Mouse (Mus musculus) cerebellum, adult 8-10 months (tissue): ENCODE measurements around the gene Wasf2.
"Not testable (repeated sequence)": the region's sequence is repeated elsewhere in the genome, so short reads cannot be mapped to it uniquely, and the experiment has no call there.

ENCODE experiments used
- DNase-seq: peaks from one replicate; pipeline ENCODE4 v3.0.0; 2022

The Wasf2 gene

GRCm38 (mm10) chr4:133129931-133130889, at the start of gene Wasf2:
Gene Wasf2 (plus strand): TSS chr4:133130505.
- peak; percentile 88 for DNase-seq

- DNase-seq, result no peak
These were observed 49.4 kb upstream of the Wasf2 start for GRCm38 (mm10) chr4:133080862-133081261.

DNA sequence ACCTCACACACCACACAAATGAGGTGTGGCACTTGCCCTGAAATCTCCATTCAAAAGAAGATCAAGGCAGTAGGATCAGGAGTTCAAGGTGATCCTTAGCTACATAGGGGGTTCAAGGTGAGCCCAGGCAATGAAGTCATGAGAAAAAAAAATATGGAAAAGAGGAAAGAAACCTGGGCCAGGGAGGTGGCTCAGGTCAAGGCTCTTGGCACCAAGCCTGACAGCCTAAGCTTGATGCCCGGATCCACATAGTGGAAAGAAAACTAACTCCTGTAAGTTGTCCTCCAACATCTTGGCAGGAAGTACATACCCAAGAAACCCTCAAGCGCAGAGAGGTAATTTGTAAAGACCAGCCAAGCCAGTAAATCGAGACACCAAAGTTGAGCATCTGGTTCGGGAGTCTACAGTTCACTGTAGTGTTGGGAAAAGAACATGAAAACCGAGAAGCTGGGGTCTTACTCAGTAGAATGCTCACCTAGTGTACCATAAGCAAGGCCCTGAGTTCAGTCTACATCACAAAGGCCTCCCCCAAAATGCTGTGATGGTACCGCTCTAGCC, 48.0 kb upstream of the Wasf2 start:
- DNase-seq, result no peak

DNA sequence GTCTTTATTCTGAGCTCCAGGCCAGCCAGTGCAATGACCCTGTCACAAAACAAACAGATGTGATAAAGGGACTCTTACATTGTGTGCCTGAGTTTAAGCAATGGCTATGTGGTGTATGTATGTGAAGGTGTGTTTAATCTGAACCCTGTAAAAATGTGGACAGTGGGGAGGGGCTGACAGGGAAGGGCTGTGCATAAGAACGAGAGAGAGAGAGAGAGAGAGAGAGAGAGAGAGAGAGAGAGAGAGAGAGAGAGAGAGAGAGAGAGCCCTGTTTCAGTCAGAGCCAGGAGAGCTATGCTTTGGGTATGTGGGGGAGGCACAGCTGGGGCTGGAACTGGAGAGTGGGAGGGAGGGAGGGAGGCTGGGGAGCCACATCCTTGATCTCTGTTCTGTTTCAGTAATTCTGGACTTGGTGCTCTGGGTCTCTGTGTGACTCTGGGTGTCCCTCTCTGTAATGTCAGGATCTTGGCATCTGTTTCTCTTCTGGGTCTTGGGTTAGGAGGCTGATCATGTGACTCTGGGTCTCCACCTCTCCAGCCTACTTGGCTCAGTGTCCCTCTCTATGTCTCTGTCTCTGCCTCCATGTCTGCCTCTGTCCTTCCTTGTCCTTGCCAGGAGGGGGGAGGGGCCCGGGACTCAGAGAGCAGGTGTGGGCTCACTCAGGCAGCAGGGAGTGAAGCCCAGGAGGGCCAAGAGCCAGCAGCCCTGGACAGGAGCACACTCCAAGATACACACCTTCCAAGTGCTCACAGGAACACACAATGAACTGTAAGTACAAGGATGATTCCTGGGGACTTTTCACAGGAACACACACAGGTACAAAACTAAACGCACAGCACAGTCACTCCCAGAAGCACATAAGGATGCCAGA, 46.1 kb upstream of the Wasf2 start:
- DNase-seq, result peak; percentile 71

DNA sequence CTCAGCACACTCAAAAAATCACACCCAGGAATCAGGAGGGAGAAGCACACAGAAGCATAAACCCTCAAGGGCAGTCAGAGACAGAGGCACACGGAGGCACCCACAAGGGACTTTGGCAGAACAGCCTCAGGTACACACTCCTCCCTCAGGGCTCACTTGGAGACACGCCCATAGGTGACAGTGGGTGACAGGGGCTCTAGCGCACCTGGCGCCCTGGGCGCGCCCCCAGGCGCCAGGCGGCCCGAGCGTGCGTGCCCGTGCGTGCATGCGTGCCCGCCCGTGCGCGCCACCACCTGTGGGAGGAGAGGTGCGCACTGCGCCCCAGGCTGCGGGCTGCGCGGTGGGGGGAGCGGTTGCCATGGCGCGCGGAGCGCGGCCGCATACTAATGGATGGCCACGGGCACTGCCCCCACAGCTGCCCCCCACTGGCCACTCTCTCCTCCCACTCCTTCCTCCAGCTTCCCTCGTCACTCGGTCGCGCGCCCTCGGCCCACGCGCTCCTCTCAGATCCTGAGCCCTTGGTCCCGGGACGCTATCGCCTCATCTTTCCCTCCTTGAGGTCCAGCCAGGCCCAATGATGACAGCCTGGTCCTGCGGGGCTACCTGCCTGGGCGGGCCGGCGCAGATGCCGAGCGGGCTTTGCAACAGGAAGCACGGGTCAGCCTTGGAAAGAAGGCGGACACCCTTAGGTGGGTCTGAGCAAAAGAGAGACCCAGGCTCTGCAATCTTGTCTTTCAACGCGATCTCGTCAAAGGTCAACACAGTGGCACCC, 45.1 kb upstream of the Wasf2 start:
- peak; percentile 64 for DNase-seq

DNA sequence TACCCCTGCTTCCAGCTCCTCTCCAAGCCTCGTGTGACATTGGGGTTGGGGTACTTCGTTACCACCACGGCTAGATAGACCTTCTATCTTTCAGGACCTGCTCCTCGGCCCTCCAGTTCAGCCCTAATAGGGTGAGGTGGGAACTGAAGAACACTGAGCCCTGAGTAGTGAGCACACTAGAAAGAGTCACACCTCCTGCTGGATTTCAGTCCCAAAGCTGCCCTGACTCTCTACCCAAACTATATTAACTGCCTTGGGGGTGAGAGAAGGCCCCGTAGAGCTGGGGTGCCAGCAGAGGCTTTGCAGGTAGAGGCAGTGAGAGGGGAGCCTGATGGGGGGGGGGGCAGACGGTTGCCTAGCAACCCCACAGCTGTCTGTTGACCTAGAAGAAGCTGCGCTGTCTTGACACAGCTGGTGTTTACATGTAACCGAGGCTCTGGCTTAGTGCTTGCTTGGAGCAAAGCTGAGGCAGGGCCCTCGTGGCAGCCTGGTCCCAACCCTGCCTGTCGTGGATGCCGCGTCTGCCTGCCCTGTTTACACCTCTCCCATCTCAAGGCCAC, 44.4 kb upstream of the Wasf2 start:
- no peak for DNase-seq

- DNase-seq, result no peak
These were observed 43.1 kb upstream of the Wasf2 start for GRCm38 (mm10) chr4:133087177-133087714.

DNA sequence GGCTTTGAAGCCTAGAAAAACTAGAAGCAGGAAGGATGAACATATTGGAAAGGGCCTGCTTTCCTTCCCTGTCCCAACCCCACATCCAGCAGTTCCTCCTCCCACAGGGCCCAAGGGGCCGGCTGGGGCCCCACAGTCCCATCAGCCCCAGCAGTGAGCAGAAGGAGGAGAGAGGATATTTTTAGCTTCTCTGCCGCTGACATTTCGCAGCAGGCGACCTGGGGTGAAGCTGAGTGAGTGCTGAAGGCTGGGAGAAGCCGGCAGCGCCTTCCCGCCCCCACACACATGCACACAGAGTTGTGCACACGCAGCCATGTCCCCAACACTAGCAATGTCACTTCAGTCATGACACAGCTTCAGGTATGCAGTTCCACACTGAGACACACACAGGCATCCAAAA, 42.5 kb upstream of the Wasf2 start:
- DNase-seq, result no peak

DNA sequence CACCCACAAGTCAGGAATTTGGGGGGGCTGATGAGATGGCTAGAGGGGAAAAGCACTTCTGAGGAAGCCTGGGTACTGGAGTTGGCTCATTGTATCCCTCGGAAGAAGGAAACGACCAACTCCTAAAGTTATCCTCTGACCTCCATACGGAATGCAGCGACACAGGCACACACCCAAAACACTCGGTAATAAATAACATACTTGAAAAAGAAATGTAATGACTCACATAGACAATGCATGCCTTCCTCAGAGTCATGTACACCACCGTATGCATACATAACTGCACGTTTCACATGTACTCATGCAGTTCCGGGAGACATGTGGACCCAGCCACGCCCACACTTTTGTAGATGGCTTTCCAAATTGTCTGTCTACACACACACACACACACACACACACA, 41.0 kb upstream of the Wasf2 start:
- DNase-seq, result no peak

- DNase-seq, result no peak
These were observed 40.5 kb upstream of the Wasf2 start for GRCm38 (mm10) chr4:133089802-133090201.

- no peak for DNase-seq
These were observed 40.0 kb upstream of the Wasf2 start for GRCm38 (mm10) chr4:133090276-133090719.

DNA sequence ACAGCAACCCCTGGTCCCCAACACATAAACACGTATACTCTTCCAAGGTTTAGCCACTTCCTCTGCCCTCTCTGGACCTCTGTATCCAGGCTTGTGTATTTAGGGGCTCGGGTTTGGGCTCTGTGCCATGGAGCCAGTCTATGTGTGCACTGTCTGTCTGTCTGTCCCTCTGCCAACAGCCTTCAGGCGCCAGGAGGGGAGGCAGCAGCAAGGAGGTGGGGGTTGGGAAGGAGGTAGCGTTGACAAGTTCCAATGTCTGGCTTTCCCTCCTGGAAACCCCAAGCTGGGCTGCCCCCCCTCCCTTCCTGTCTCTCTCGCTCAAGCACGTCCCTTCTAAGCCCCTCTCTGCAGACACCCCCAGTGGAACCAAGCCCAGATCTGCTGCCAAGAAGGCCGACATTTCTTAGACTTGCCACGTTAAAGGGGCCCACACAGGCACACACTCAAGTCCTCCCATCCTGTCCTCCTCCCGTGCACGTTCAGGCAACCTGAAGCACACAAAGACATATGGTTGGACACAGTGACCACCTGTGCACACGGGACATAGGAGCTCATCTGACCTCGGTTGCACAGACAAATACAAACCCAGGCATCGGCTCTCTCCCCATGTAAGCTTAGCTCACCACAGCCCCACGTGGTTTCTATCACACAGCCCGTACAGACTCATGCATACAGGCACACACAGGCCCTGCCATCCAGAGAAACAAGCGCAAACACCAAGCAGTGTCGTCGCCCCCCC, 39.4 kb upstream of the Wasf2 start:
- DNase-seq, result no peak

- DNase-seq, result no peak
These were observed 38.9 kb upstream of the Wasf2 start for GRCm38 (mm10) chr4:133091459-133091785.

- DNase-seq, result no peak
These were observed 37.8 kb upstream of the Wasf2 start for GRCm38 (mm10) chr4:133092453-133092901.

DNA sequence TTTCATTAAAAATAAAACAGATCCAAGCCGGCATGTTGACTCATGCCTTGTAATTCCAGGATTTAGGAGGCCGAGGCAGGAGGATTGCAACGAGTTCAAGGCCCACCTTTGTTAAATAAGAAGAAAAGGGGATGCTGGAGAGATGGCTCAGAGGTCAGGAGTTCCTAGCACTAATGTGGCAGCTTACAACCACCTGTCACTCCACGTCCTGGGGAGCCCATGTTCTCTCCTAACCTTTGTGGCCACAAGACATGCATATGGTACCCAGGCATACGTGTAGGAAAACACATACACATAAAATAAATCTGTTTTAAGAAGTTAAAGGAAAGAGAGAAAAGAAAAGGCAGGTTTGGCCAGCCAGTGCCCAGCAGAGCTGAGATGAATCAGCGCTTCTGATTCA, 37.2 kb upstream of the Wasf2 start:
- no peak for DNase-seq

DNA sequence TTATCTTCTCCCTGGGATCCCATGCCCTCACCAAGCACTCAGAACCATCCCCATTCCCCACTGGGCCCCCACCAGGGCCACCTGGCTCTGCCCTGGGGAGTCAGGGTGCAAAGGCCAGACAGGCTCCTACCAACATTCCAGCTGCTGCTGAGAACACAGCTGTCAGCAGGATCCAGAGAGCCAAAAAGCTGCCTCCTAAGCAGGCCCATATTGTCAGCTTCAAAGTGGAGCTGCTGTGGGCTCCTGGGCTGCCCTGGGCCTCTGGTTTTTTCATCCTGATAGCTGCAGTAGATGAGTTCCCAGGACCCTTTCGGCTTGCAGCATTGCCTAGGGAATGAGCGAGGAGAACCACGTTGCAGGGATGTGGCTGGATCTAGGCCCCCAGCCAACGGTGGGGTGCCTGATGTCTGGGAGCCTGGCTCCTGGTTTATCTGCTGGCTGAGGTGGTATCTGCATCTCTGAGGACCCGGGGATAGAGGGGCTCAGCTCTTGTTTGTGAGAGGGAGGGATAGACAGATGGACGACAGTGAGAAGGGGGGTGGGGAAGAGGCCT, 36.7 kb upstream of the Wasf2 start:
- no peak for DNase-seq

DNA sequence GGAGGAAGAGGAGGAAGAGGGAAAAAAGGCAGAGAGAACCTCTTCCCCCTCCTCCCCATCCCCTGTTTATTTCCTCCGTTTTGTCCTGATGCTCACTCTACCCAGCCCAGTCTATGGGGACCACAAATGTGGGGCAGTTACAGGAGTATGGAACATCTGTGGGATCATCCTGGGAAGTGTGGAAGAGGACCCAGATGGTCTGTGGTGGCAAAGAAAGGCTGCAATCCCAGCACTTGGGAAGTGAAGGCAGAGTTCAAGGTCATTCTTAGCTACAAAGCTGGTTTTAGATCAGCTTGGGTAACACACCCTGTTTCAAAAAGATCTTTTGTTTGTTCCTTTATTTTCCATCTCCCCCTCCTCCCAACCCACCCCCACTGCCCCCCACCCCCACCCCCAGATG, 36.0 kb upstream of the Wasf2 start:
- DNase-seq, result no peak

DNA sequence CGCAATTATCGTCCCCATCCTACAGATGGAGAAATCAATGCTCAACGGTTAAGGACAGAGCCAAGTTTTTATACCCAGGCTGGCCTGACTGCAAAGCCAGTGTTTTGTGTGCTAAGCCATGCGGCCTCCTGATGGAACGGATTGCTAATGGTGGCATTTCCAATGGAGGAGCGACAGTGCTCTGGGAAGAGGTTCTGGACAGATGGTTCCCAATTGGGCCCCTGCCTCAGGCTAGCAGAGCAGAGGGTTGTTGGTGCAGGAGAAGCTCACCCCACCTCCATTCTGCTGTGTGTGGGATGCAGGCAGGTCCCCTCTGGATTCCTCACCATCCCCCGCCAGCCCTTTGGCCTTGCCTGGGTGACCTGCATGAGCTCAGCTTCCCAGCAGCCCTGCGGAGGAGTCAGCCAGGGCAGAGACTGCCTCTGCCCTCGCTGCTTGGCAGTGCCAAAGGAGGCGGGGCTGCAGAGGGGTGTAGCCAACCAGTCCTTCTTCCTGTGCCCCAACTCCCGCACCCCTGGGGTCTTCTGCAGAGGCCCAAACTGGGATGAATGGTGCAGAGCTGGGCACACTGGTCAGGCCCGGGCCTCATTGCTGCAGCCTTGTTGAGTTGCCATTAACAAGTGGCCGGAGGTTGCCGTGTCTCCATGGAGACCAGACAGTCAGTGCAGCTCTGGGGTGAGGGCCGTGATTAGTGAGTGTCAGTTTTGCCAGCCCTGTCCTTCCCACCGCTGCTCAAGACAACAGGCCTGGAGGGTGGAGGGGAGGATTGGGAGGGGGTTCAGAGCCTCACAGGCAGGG, 35.2 kb upstream of the Wasf2 start:
- DNase-seq, result peak; percentile 71

GRCm38 (mm10) chr4:133095734-133096065, 34.6 kb upstream of the Wasf2 start:
- not testable (repeated sequence) for DNase-seq

GRCm38 (mm10) chr4:133096671-133097070, 33.6 kb upstream of the Wasf2 start:
- DNase-seq, result not testable (repeated sequence)
